Mouse (Mus musculus) heart, embryonic 15.5 days (tissue): ENCODE results near the gene Gemin5. TPM values are rescaled to one million over a fixed set of nuclear protein-coding genes. Genes with fewer than 3 reads are reported as not detected.
"Not testable (repeated sequence)": the region's sequence is repeated elsewhere in the genome, so short reads cannot be mapped to it uniquely, and the experiment has no call there.

ENCODE experiments used
- ATAC-seq: fragments of 200-750 bp; cut with Nextera tagmentation; replicated peaks from 2 replicates; pipeline ENCODE4 v1.8.0; 2017; ENCODE audit warnings: low read depth, moderate TSS enrichment; ENCODE audit not compliant: insufficient number of reproducible peaks, insufficient read depth, low FRiP score
- H3K27ac ChIP-seq: fragments of 300-500 bp; sonication (generic); 2 replicates; pipeline ENCODE4 v1.5.1; 2015; ENCODE audit warnings: mild to moderate bottlenecking, inconsistent platforms
- H3K27me3 ChIP-seq: fragments of 300-500 bp; sonication (generic); 2 replicates; pipeline ENCODE4 v1.6.1; 2015; ENCODE audit warnings: inconsistent platforms
- H3K36me3 ChIP-seq: fragments of 300-500 bp; sonication (generic); 2 replicates; pipeline ENCODE4 v1.6.1; 2015; ENCODE audit warnings: mild to moderate bottlenecking, inconsistent platforms
- H3K4me1 ChIP-seq: fragments of 300-500 bp; sonication (generic); replicated peaks from 2 replicates; pipeline ENCODE4 v1.6.1; 2015; ENCODE audit warnings: inconsistent platforms
- H3K4me2 ChIP-seq: fragments of 300-500 bp; sonication (generic); 2 replicates; pipeline ENCODE4 v1.6.1; 2015; ENCODE audit warnings: inconsistent platforms, mild to moderate bottlenecking, moderate library complexity
- H3K4me3 ChIP-seq: fragments of 300-500 bp; sonication (generic); 2 replicates; pipeline ENCODE4 v1.5.1; 2015; ENCODE audit warnings: mild to moderate bottlenecking, inconsistent platforms
- H3K9ac ChIP-seq: fragments of 300-500 bp; sonication (generic); 2 replicates; pipeline ENCODE4 v1.6.1; 2015; ENCODE audit warnings: mild to moderate bottlenecking, inconsistent platforms
- H3K9me3 ChIP-seq: fragments of 300-500 bp; sonication (generic); replicated peaks from 2 replicates; pipeline ENCODE4 v1.6.1; 2016; ENCODE audit warnings: inconsistent platforms
- WGBS: fragments of 180-500 bp; shearing (Covaris S2); methylation state at CpG from one replicate; pipeline ENCODE4 v1.1.7; 2015; ENCODE audit warnings: mixed read lengths; 5-methylcytosine and 5-hydroxymethylcytosine counted together
- polyA plus RNA-seq: library from polyadenylated mRNA; unstranded; fragments of >200 nt; fragmentation: Nextera tagmentation; extraction: Ambion mirVana; gene quantifications from 2 replicates; pipeline ENCODE4 v1.2.1, GENCODE M21; 2015

The Gemin5 gene
- polyA plus RNA-seq, 1 experiment from 2014 or later: 9.6 TPM

DNA sequence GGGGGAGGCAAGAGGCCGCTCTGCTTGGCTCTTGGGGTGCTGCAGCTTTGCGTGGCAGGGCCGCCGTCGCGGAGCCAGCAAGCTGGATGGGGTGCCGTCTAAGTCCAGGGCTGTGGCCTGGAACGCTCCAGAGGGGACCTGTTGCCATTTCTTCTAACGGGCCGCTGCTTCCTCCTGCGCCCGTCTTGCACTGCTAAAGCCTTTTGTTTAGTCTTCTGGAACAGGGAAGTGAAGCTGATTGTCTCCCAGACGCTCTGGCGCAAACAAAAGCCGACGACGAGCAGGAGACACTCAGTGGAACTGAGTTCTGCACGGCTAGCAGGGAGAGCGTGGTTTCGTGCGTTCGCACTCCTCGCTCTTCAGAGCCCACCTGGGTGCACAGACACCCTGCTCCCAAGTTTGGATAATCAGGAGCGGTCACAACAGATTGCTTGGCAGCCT, 64.0 kb downstream of the Gemin5 start:
- Histone ChIP-seq H3K4me2 (peak overlapping the region; percentile 76), H3K36me3 (no peaks in the 10 kb centered on the region), H3K4me1 (peaks cover 17% of the 10 kb centered on the region), H3K4me3 (peak overlapping the region; percentile 94), H3K27ac (peak overlapping the region; percentile 93), H3K27me3 (no peaks in the 10 kb centered on the region), H3K9ac (peak overlapping the region; percentile 96), H3K9me3 (no peaks in the 10 kb centered on the region)
- peak; percentile 7; the same call in 1 of the 2 replicates for ATAC-seq
- WGBS: 0% methylated on average over 24 of the region's 24 CpGs

DNA sequence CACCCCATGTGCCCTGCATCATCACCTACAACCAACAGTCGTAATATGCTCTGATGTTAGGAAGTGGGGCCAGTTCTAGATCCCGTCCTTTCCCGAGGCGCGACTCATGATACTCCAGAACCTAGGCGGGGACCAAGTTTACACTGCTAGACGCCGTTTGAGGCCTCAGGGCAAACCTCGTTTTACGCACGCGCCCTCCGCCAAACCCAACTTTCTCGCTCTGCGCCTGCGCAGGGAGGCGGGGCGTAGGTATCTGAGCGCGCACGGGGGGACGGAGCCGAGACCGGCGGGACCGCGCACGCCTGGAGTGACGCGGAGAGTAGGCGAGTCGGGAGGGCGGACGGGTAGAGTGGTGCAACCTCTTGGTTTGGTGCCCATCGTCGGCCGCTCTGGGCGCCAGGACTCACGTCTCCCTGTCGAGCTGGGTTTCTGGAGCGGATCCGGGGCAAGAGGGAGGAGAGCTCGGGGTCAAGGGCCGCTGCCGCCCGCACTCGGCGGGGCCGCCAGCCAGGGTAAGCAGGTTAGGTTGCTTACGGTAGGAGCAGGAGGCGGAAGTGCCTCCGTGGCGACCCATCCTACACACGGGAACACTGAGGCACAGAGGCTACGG, 64.5 kb downstream of the Gemin5 start, which contains the start of gene Cnot8:
Gene Cnot8, plus strand, starts transcription at position 457 of the 610 bp plus-strand sequence.
- peak within 1 kb of the TSS; percentile 96 for H3K9ac ChIP-seq
- peak; percentile 98 for ATAC-seq
- peak within 1 kb of the TSS; percentile 93 for H3K27ac ChIP-seq
- WGBS: 1% methylated on average over 55 of the region's 55 CpGs
- peak within 1 kb of the TSS; percentile 76 for H3K4me2 ChIP-seq
- no peaks in the 10 kb centered on the region for H3K27me3 ChIP-seq
- no peaks in the 10 kb centered on the region for H3K36me3 ChIP-seq
- H3K4me3 ChIP-seq: peak within 1 kb of the TSS; percentile 94
- H3K9me3 ChIP-seq: no peaks in the 10 kb centered on the region
- H3K4me1 ChIP-seq: peaks cover 17% of the 10 kb centered on the region

- Histone ChIP-seq H3K9ac (peak overlapping the region; percentile 44), H3K4me3 (peak overlapping the region; percentile 94)
- peak; percentile 15 for ATAC-seq
Measured at GRCm38 (mm10) chr11:58103344-58103653, 65.0 kb downstream of the Gemin5 start.

DNA sequence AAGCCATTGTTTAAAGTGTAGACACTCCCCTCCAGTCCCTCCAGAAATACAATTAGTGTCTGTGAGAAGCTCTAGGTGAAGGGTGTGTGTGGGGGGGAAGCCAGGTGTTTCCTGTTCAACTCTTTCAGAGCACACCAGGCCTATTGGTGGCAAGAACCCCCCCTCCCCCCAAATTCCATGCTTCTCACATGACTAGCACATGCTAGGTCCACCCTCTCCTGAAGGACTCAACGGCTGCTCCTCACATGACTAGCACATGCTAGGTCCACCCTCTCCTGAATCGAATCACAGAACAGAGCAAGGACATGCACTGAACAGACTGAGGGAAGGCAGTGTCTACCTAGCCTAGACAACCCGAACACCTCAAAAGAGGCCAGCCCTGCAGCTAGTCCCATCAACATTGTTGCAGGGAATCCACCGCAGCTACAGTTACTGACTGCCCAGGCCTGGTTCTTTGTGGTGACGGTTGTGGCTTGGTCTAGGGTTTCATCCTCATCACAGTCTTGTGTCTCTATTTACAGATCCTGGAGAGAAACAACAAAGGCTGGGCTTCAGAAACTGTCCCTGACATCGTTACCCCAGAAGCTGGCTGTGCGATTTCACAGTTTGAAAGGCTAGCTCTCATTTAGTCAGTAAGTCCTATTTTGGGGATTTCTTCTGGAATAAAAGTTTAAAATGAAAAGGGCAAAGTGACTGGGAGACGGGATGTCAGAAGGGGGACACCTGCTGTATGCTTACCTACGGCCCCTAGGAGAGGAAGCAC, 65.6 kb downstream of the Gemin5 start:
- no peak for ATAC-seq
- Histone ChIP-seq H3K4me1 (peaks cover 19% of the 10 kb centered on the region), H3K4me2 (peak overlapping the region; percentile 76; the same call in 1 of the 2 replicates), H3K36me3 (no peaks in the 10 kb centered on the region), H3K27ac (peak overlapping the region; percentile 68), H3K9ac (no peak overlapping the region), H3K9me3 (no peaks in the 10 kb centered on the region), H3K27me3 (0 out of 2 replicates have a peak, but pooled peaks cover 3% of the 10 kb centered on the region), H3K4me3 (peak overlapping the region; percentile 94; the same call in 1 of the 2 replicates)
- 80% methylated on average over 9 of the region's 9 CpGs for WGBS

More at GRCm38 (mm10) chr11:58103344-58103653, 65.0 kb downstream of the Gemin5 start:
- H3K4me1 ChIP-seq: peaks cover 17% of the 10 kb centered on the region
- 60% methylated on average over 13 of the region's 13 CpGs for WGBS
- H3K36me3 ChIP-seq: no peaks in the 10 kb centered on the region
- 0 out of 2 replicates have a peak, but pooled peaks cover 3% of the 10 kb centered on the region for H3K27me3 ChIP-seq
- H3K9me3 ChIP-seq: no peaks in the 10 kb centered on the region
- peak overlapping the region; percentile 76 for H3K4me2 ChIP-seq
- peak overlapping the region; percentile 68 for H3K27ac ChIP-seq

GRCm38 (mm10) chr11:58102146-58102545, 66.2 kb downstream of the Gemin5 start:
- WGBS: 67% methylated on average over 3 of the region's 3 CpGs
- no peaks in the 10 kb centered on the region for H3K36me3 ChIP-seq
- 0 out of 2 replicates have a peak, but pooled peaks cover 4% of the 10 kb centered on the region for H3K27me3 ChIP-seq
- no peaks in the 10 kb centered on the region for H3K9me3 ChIP-seq
- no peak for ATAC-seq
- no peak overlapping the region for H3K9ac ChIP-seq
- H3K4me2 ChIP-seq: no peak overlapping the region
- H3K4me3 ChIP-seq: no peak overlapping the region
- H3K27ac ChIP-seq: peak overlapping the region; percentile 43
- H3K4me1 ChIP-seq: peaks cover 25% of the 10 kb centered on the region

GRCm38 (mm10) chr11:58101194-58101720, 67.1 kb downstream of the Gemin5 start:
- H3K4me1 ChIP-seq: peaks cover 25% of the 10 kb centered on the region

DNA sequence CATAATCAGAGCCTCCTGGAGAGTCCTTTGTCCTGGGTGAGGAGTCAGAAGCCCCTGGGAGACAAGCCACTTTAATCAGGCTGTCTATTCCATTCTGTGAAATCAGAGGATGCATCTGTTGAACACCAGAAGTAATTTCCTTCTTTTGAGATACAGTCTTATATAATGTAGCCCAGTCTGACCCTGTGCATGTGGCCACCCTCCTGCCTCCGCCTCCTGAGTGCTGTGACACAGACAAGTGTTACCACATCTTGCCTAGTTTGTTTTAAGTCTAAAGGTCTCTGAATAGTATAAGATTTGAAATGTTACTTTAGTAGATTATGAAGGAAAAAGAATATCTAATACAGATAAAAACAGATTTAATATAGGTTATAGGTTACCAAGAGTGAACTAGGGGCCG, 68.3 kb downstream of the Gemin5 start:
- H3K4me3 ChIP-seq: no peak overlapping the region
- H3K9ac ChIP-seq: no peak overlapping the region
- H3K27me3 ChIP-seq: 0 out of 2 replicates have a peak, but pooled peaks cover 7% of the 10 kb centered on the region
- 86% methylated on average over 2 of the region's 2 CpGs for WGBS
- no peak for ATAC-seq
- no peaks in the 10 kb centered on the region for H3K9me3 ChIP-seq
- H3K36me3 ChIP-seq: no peaks in the 10 kb centered on the region
- H3K27ac ChIP-seq: no peak overlapping the region
- no peak overlapping the region for H3K4me2 ChIP-seq
- peaks cover 18% of the 10 kb centered on the region for H3K4me1 ChIP-seq

More at GRCm38 (mm10) chr11:58101194-58101720, 67.1 kb downstream of the Gemin5 start:
- no peak for ATAC-seq
- 76% methylated on average over 4 of the region's 4 CpGs for WGBS
- Histone ChIP-seq H3K36me3 (no peaks in the 10 kb centered on the region), H3K4me3 (no peak overlapping the region), H3K4me2 (no peak overlapping the region), H3K27me3 (0 out of 2 replicates have a peak, but pooled peaks cover 7% of the 10 kb centered on the region), H3K27ac (no peak overlapping the region), H3K9ac (no peak overlapping the region), H3K9me3 (no peaks in the 10 kb centered on the region)

- peak overlapping the region; percentile 54 for H3K4me3 ChIP-seq
- not testable (repeated sequence) for H3K36me3 ChIP-seq, ATAC-seq, H3K9me3 ChIP-seq, H3K27me3 ChIP-seq, H3K27ac ChIP-seq, H3K9ac ChIP-seq
- peaks cover 12% of the 10 kb centered on the region for H3K4me1 ChIP-seq
- 67% methylated on average over 5 of the region's 5 CpGs for WGBS
- H3K4me2 ChIP-seq: peak overlapping the region; percentile 87
Measured at GRCm38 (mm10) chr11:58098366-58098720, 70.0 kb downstream of the Gemin5 start.

- no peaks in the 10 kb centered on the region for H3K9me3 ChIP-seq
- WGBS: 1% methylated on average over 29 of the region's 38 CpGs
- H3K27ac ChIP-seq: no peak overlapping the region
- no peaks in the 10 kb centered on the region for H3K36me3 ChIP-seq
- H3K4me2 ChIP-seq: peak overlapping the region; percentile 87
- peaks cover 12% of the 10 kb centered on the region for H3K4me1 ChIP-seq
- peak overlapping the region; percentile 54 for H3K4me3 ChIP-seq
- peak; percentile 28; the same call in 1 of the 2 replicates for ATAC-seq
- H3K9ac ChIP-seq: peak overlapping the region; percentile 50
- 0 out of 2 replicates have a peak, but pooled peaks cover 7% of the 10 kb centered on the region for H3K27me3 ChIP-seq
Measured at GRCm38 (mm10) chr11:58097621-58098365, 70.5 kb downstream of the Gemin5 start.

DNA sequence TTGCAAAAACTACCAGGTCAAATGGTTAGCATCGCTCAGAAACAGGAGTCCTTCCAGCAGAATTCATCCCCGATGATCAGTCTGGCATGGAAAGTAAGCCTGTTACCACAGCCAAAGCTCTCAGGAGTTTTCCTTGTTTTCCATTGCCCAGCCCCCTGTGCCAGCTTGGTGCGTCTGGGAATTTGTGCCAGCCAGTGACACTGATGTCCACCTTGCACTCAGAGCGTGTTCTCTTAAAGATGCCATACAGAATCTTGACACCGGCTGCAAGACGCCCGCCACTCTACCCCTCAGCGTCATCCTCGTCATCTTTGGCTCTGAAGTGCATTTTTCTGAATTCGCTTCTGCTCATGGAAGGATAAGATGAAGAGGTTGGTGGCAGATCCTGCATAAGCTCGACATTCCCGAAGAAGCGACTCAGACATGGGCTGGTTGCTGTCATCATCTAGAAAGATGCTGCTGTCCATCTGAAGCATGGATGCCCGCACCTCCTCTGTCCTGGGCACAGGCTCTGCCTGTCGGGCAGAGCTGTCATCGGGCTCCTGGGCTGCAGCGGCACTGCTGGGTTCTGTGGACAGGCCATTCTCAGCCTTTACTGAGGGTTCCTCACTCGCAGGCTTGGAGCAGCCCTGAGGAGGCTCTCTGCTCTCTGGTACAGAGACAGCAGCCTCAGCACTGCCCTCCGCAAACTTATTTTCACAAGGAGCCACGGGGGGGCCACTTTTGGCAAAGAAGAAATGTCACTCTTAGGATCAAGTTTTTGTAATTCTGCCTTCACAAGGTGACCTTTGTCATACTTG, 71.3 kb downstream of the Gemin5 start:
- 36% methylated on average over 20 of the region's 20 CpGs for WGBS

More for the DNA sequence above, 71.3 kb downstream of the Gemin5 start:
- Histone ChIP-seq H3K9ac (peak overlapping the region; percentile 50), H3K36me3 (no peaks in the 10 kb centered on the region), H3K4me3 (peak overlapping the region; percentile 54), H3K27me3 (0 out of 2 replicates have a peak, but pooled peaks cover 7% of the 10 kb centered on the region), H3K4me2 (peak overlapping the region; percentile 87), H3K27ac (no peak overlapping the region), H3K4me1 (peaks cover 14% of the 10 kb centered on the region), H3K9me3 (no peaks in the 10 kb centered on the region)
- no peak for ATAC-seq
